Comparison of ENCODE assay signal across 9 mouse cellular contexts in the genomic region with DNA sequence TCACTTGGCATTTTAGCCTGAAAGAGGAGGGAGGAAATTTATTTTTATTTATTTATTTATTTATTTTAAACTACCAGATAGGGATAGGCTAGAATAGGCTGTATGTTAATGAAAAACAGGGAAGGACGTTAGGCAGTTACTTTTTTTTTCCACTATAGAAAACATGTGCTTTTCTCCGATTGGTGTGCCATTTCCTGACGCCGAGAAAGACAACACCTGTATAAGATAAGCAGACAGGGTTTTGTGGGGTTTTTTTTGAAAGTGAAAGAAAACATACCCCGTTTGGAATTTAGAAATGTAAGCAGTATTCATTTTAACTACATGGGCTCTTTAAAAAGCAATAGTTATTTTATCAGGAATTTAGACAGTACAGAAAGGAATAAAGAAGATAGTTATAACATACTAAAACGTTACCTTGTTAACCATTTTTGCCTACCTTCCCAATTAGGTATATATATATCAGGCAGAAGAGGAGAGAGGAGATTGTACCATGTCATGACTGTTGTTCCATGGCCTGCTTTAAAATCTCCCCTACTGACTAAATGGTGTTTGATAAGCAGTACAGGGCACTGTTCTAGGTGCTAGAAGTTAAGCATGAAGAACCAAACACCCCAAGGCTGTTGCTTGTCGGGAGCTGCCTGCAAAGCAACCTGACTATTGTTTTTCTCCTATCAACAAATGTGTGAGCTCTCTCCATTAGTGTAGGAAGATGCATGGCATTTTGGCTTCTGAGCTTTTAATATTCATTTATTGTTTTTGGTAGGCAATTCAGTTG. TPM values are rescaled to one million over a fixed set of nuclear protein-coding genes. Genes with fewer than 3 reads are reported as not detected.
DNase-seq lines count a peak whose midpoint lies in the region; ATAC-seq and TF ChIP-seq lines count a peak whose summit lies in the region.
"Had no signal": no experiment of that assay in that cellular context is flagged by ENCODE, and none has a peak within 500 bp of the region (broad histone marks: within the 10 kb centered on the region; RNA-seq: fewer than 3 reads in every experiment).

No protein-coding gene starts in this region.

- H3K9ac ChIP-seq in kidney, embryonic 16.5 days (replicated peaks; ENCODE audit: low read length): no peak overlapping the region
- 0 out of 2 replicates have a peak overlapping the region, but pooled peaks have one; percentile 38 for H3K9ac ChIP-seq in midbrain, embryonic 16.5 days (ENCODE audit: low read depth, low read length)

- H3K4me1 ChIP-seq in kidney, embryonic 16.5 days (ENCODE audit: insufficient read depth, low read length): peaks cover 14% of the 10 kb centered on the region
- peaks cover 6% of the 10 kb centered on the region for H3K4me1 ChIP-seq in bone marrow, adult 2 months (ENCODE audit: control insufficient read depth, insufficient read depth, low read length)
- H3K4me1 ChIP-seq in midbrain, embryonic 16.5 days (ENCODE audit: control insufficient read depth, insufficient read depth, low read length): peaks cover 8% of the 10 kb centered on the region

- no peak for TF ChIP-seq POLR2A in bone marrow, adult 2 months (IDR thresholded peaks at IDR 0.05; ENCODE audit: borderline replicate concordance, control insufficient read depth, low read depth, low read length)

- H3K4me2 ChIP-seq in kidney, embryonic 16.5 days (replicated peaks; ENCODE audit: low read depth, low read length): peak overlapping the region; percentile 81
- H3K4me2 ChIP-seq in midbrain, embryonic 16.5 days (ENCODE audit: low read length): peak overlapping the region; percentile 70

- H3K4me3 ChIP-seq in kidney, embryonic 16.5 days (ENCODE audit: low read length): peak overlapping the region; percentile 98
- peak overlapping the region; percentile 20 for H3K4me3 ChIP-seq in bone marrow, adult 2 months (replicated peaks; ENCODE audit: control insufficient read depth, low read depth, low read length)
- H3K4me3 ChIP-seq in midbrain, embryonic 16.5 days (ENCODE audit: low read depth, low read length): peak overlapping the region; percentile 96

- H3K27me3 ChIP-seq in kidney, embryonic 16.5 days (ENCODE audit: insufficient read depth, low read length): no peaks in the 10 kb centered on the region
- no peaks in the 10 kb centered on the region for H3K27me3 ChIP-seq in midbrain, embryonic 16.5 days (ENCODE audit: control insufficient read depth, insufficient read depth, low read depth, low read length)

- TF ChIP-seq CTCF in bone marrow, adult 2 months (IDR thresholded peaks at IDR 0.05; ENCODE audit: control insufficient read depth, insufficient read depth, low read length): no peak

- H3K9me3 ChIP-seq in kidney, embryonic 16.5 days (ENCODE audit: low read length): no peaks in the 10 kb centered on the region
- no peaks in the 10 kb centered on the region for H3K9me3 ChIP-seq in midbrain, embryonic 16.5 days (replicated peaks; ENCODE audit: control insufficient read depth, low read length, poor library complexity, severe bottlenecking)

- 59% methylated on average over 7 of the region's 7 CpGs for WGBS in kidney, embryonic 16.5 days
- WGBS in bone marrow, adult 2 months: 8% methylated on average over 7 of the region's 7 CpGs
- 71% methylated on average over 7 of the region's 7 CpGs for WGBS in midbrain, embryonic 16.5 days

- H3K36me3 ChIP-seq in kidney, embryonic 16.5 days (ENCODE audit: insufficient read depth, low read length): no peaks in the 10 kb centered on the region
- no peaks in the 10 kb centered on the region for H3K36me3 ChIP-seq in midbrain, embryonic 16.5 days (ENCODE audit: control insufficient read depth, insufficient read depth, low read length)

- ATAC-seq in kidney, embryonic 16.5 days (ENCODE audit: low FRiP score, low TSS enrichment): no peak
- ATAC-seq in midbrain, embryonic 16.5 days: no peak

- DNase-seq in kidney, adult 9 months: no peak
- DNase-seq in induced T-regulatory cell, adult 2 months (ENCODE audit: low read depth): peak; percentile 76
- DNase-seq in retina, postnatal 1 day: no peak
- DNase-seq in yolk sac, embryonic 10.5 days (ENCODE audit: low spot score): no peak
- no peak for DNase-seq in right cerebral cortex, postnatal 36 days (ENCODE audit: low spot score in 2 of 2)
- DNase-seq: kidney, postnatal 10 days had no signal

- H3K27ac ChIP-seq in kidney, embryonic 16.5 days (ENCODE audit: low read length): no peak overlapping the region
- no peak overlapping the region for H3K27ac ChIP-seq in bone marrow, adult 2 months (ENCODE audit: control insufficient read depth, insufficient read depth, low read depth, low read length, poor library complexity)
- H3K27ac ChIP-seq in midbrain, embryonic 16.5 days (ENCODE audit: low read length): no peak overlapping the region

RNA-seq across cellular contexts. Expression of a gene that starts 1.8 kb away (rescaled TPM):
- polyA plus RNA-seq in kidney, embryonic 16.5 days (2015; fragmentation: Nextera tagmentation; extraction: Ambion mirVana): 6.6 and 6.7 TPM in 2 replicates
- polyA plus RNA-seq in bone marrow, adult 2 months (2011; ENCODE audit: insufficient read depth, insufficient read length, low replicate concordance, missing spikeins): 17.5 and 18.7 TPM in 2 replicates
- 18.1 and 22.2 TPM in 2 replicates for polyA plus RNA-seq in midbrain, embryonic 16.5 days (2015; fragmentation: Nextera tagmentation; extraction: Ambion mirVana)

RNA-seq across cellular contexts. Expression of a gene that starts 52.1 kb away (rescaled TPM):
- polyA plus RNA-seq in kidney, embryonic 16.5 days (2015; fragmentation: Nextera tagmentation; extraction: Ambion mirVana): not detected in 2 replicates
- not detected in 2 replicates for polyA plus RNA-seq in bone marrow, adult 2 months (2011; ENCODE audit: insufficient read depth, insufficient read length, low replicate concordance, missing spikeins)
- polyA plus RNA-seq in midbrain, embryonic 16.5 days (2015; fragmentation: Nextera tagmentation; extraction: Ambion mirVana): 0.04 TPM in 1 of 2 replicates, not detected in the other

Comparison
In these comparisons a context has a peak if more than half of its experiments do, and no peak if none do; other contexts are left out.
1. H3K4me3 ChIP-seq: peak in every context shown above with its lines; median percentile 98 in kidney, embryonic 16.5 days; 96 in midbrain, embryonic 16.5 days; 20 in bone marrow, adult 2 months.